Mouse (Mus musculus) adrenal gland, postnatal 14 days (tissue): ENCODE measurements around the gene 3100002H09Rik. TPM values are rescaled to one million over a fixed set of nuclear protein-coding genes. Genes with fewer than 3 reads are reported as not detected.

ENCODE experiments used
- DNase-seq: peaks from one replicate; pipeline ENCODE4 v3.0.0; 2021; ENCODE audit warnings: mixed read lengths
- long read RNA-seq, 2 experiments: library from polyadenylated mRNA; stranded (forward); transcript quantifications; one replicate each; pipeline ENCODE4 v2.0.0; 2021
- total RNA-seq: library from RNA; stranded (reverse); gene quantifications from 2 replicates; pipeline ENCODE4 v1.2.3, GENCODE M21; 2021

The 3100002H09Rik gene
- not detected in 2 replicates for total RNA-seq
- long read RNA-seq, experiment 1, result 0 reads
- long read RNA-seq, experiment 2, result 0 reads

- no peak for DNase-seq
Measured at GRCm38 (mm10) chr4:124610703-124611102, at the start of gene 3100002H09Rik. TSS of gene 3100002H09Rik (minus strand) at chr4:124610803.

GRCm38 (mm10) chr4:124659251-124660217, 48.9 kb upstream of the 3100002H09Rik start:
- no peak for DNase-seq

- peak; percentile 19 for DNase-seq
Measured at GRCm38 (mm10) chr4:124658412-124658851, 47.8 kb upstream of the 3100002H09Rik start.

GRCm38 (mm10) chr4:124657781-124658180, 47.2 kb upstream of the 3100002H09Rik start:
- peak; percentile 11 for DNase-seq

GRCm38 (mm10) chr4:124656854-124657650, 46.4 kb upstream of the 3100002H09Rik start:
- peak; percentile 85 for DNase-seq

- no peak for DNase-seq
Measured at GRCm38 (mm10) chr4:124656518-124656853, 45.9 kb upstream of the 3100002H09Rik start, which contains the start of gene Pou3f1. TSS of gene Pou3f1 (plus strand) at chr4:124656807.

GRCm38 (mm10) chr4:124652886-124653285, 42.3 kb upstream of the 3100002H09Rik start:
- no peak for DNase-seq

GRCm38 (mm10) chr4:124647909-124648308, 37.3 kb upstream of the 3100002H09Rik start:
- DNase-seq, result no peak

GRCm38 (mm10) chr4:124646591-124646990, 36.0 kb upstream of the 3100002H09Rik start:
- DNase-seq, result peak; percentile 12

- DNase-seq, result peak; percentile 10
Measured at GRCm38 (mm10) chr4:124644974-124645433, 34.4 kb upstream of the 3100002H09Rik start.

GRCm38 (mm10) chr4:124643859-124644258, 33.3 kb upstream of the 3100002H09Rik start:
- DNase-seq, result no peak

GRCm38 (mm10) chr4:124639715-124640114, 29.1 kb upstream of the 3100002H09Rik start:
- DNase-seq, result no peak

- peak; percentile 84 for DNase-seq
Measured at GRCm38 (mm10) chr4:124633281-124633680, 22.7 kb upstream of the 3100002H09Rik start.

GRCm38 (mm10) chr4:124632856-124633255, 22.3 kb upstream of the 3100002H09Rik start:
- no peak for DNase-seq

- DNase-seq, result no peak
Measured at GRCm38 (mm10) chr4:124631456-124631855, 20.9 kb upstream of the 3100002H09Rik start.

- no peak for DNase-seq
Measured at GRCm38 (mm10) chr4:124626836-124627235, 16.2 kb upstream of the 3100002H09Rik start.

GRCm38 (mm10) chr4:124624111-124624581, 13.5 kb upstream of the 3100002H09Rik start:
- DNase-seq, result no peak

- peak; percentile 31 for DNase-seq
Measured at GRCm38 (mm10) chr4:124622566-124622965, 12.0 kb upstream of the 3100002H09Rik start.

GRCm38 (mm10) chr4:124621406-124621805, 10.8 kb upstream of the 3100002H09Rik start:
- no peak for DNase-seq

- no peak for DNase-seq
Measured at GRCm38 (mm10) chr4:124618599-124618998, 8.0 kb upstream of the 3100002H09Rik start.

- DNase-seq, result no peak
Measured at GRCm38 (mm10) chr4:124616636-124617035, 6.0 kb upstream of the 3100002H09Rik start.

- DNase-seq, result no peak
Measured at GRCm38 (mm10) chr4:124615986-124616385, 5.4 kb upstream of the 3100002H09Rik start.
